Mouse (Mus musculus) right cerebral cortex, postnatal 25 days (tissue): ENCODE data around the gene Adam10.

Source experiments
- DNase-seq: peaks from one replicate; pipeline ENCODE4 v3.0.0; 2022

Adam10 gene

DNA sequence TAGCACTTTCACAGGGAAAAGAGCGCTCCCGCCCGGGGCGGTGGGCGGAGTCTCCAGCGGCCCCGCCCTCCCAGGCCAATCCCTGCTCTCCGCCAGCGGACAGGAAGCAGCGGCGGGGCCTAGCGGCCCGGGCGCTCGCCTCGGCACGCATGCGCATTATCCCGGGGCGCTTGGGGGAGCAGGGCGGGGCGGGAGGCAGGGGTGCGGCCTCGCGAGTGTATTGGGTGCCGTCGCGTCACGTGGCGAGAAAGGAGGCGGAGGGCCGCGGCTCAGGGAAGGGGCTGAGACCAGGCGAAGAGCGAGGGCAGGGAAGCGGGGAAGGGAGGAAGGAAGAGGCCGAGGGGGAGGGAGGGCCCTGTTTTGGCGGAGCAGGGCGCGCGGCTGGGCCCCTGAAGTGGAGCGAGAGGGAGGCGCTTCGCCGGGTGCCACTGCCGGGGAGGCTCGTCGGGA is at the start of gene Adam10:
Adam10 (plus strand) TSS at position 316 of the 450 bp plus-strand sequence.
- DNase-seq = peak; percentile 99

DNA sequence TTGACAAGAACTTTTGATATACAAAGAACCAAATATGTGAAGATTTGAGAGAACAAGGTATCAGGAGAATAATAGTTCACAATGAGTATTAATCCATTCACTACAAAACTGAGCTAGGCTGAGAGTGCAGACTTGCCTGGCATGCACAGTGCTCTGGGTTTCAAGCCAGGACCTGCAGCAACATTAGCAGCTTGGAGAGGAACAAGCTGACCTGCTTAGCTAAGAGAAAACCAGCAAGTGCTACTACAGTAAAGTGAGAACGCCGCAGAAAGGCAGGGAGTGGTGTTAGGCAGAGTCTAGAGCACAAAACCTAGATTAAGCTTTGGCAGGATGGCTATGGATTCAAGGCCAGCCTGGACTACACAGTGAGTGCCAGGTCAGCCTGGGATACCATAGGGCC is 49.1 kb upstream of the Adam10 start:
- no peak for DNase-seq

DNA sequence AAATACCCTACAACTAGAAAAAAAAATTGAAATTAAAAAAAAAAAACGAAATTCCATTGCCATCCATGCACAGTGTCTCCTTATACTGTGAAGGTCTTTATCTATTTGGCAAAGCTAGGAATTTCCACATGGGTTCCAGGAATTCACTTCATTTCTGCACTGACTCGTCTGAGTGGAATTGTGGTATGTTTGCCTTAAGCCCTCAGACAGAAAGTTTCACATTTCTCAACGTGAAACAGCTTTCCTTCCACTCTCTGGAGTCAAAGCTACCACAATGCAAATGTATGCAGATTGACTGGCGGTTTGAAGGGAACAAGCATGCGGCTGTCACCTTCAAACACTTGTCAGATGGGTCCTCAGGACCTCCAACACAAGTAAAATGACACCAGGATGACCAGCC is 47.1 kb upstream of the Adam10 start:
- no peak for DNase-seq

DNA sequence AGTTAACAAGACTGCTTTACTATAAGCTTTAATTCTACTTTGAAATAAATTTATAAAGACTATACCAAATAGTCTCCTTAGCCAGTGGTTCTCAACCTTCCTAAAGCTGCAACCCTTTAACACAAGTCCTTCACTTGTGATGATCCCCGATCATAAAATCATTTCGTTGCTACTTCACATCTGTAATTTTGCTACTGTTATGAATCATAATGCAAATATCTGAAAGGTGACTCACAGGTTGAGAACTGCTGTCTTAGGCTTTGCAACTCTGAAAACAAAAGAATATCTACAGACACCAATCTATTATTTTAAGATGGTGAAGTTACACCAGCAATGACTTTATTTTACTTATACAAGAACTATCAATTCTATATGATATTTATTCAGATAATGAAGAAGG is 42.0 kb upstream of the Adam10 start:
- DNase-seq = no peak

DNA sequence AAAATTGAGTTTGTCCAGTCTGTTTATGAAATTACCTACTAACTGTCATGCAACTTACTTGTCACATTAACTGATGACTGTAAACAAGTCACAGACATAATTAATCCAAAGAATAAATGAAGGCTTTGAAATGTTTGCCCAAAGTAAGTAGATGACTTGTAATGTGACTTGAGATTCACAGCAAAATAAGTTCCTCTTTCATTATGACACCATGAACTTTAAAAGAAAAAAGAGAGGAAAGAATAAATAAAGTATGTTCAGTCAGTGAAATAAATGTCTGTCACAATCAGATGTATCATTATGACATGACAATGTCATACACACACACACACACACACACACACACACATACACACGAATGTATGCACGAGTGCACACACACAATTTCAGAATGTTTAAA is 28.5 kb upstream of the Adam10 start:
- DNase-seq = no peak

DNA sequence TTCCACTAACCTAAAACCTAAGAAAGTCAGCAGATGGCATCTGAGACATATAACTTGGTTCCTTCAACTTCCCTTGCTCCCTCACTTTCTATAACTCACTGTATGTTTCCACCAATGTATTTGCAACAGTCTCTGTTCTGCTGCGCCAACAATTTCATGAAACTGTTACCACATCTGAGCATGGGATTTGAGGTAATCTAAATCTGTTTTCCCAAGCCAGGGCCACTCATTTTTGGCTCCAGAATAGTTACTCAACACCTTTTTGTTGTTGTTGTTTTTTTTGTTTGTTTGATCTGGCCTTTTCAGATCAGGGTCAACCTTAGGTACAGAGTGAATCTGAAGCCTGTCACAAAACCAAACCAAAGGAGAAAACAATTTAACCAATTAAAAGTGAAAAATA is 27.8 kb upstream of the Adam10 start:
- DNase-seq = no peak

DNA sequence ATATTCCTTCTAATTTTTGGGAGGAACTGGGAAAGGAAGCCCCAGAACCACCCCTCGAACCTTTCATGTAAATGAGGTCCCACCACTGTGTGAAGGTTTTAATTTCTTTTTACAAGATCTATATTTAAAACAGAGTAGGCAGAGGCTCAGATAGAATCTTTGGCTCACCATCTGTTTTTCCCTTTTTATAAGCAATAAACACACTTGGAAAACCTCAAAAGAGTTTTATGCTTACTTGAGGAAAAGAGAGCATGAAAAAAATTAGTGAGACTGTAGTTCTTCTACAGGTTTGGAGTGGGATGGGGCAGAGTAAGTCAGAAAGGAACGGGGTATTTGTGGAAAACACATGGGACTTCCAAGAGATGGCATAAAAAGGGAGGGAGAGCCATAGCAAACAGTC is 26.6 kb upstream of the Adam10 start:
- DNase-seq = no peak

DNA sequence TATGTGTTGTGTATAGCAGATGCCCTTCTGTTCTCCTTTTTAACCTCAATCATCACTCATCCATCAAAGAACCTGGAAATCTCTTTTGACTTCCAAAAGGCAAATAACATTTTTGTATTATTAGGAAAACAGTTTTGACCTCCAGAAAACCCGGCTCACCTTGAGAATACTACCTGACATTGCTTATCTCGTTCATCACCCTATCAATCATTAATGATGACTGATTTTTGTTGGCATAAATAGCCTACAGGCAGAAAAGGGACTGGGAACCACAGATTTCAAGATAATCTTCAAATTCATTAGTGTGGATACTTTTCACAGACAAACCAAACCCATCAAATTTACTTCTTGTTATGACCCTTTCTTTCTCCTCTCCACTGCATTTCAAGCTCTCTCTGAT is 24.9 kb upstream of the Adam10 start:
- DNase-seq = no peak

DNA sequence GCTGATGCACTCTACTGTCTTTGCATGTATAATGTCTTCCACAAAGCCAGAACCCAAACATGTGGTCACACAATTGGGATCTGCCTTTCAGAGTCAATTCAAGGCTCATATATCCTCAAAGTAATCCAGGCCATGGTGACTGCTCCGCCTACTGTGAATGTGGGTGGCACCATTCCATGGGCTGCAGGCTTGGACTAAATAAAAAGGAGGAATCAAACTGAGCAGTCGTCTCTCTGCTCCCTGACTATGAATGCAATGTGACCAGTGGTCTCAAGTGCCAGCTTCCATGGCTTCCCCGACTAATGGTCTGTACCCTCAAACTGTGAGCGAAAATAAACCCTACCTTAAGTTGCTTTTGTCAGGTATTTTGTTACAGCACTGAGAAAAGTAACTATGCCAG is 24.3 kb upstream of the Adam10 start:
- DNase-seq = peak; percentile 14

DNA sequence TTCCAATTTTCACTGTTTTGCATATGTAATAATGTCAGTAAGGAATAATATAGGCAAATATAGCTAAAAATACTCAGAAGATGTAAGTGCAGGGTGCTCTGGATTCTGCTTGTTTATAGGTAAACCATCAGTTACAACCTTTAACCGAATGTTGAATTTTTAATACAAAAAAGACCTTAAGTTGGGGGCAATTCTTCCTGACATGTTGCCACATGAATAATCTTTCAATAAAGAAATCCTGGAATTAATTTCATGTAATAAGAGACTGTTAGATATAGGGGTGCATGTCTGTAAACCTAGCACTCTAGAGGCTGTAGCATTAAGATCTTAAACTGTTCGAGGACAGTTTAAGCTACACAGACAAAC is 23.1 kb upstream of the Adam10 start:
- no peak for DNase-seq

DNA sequence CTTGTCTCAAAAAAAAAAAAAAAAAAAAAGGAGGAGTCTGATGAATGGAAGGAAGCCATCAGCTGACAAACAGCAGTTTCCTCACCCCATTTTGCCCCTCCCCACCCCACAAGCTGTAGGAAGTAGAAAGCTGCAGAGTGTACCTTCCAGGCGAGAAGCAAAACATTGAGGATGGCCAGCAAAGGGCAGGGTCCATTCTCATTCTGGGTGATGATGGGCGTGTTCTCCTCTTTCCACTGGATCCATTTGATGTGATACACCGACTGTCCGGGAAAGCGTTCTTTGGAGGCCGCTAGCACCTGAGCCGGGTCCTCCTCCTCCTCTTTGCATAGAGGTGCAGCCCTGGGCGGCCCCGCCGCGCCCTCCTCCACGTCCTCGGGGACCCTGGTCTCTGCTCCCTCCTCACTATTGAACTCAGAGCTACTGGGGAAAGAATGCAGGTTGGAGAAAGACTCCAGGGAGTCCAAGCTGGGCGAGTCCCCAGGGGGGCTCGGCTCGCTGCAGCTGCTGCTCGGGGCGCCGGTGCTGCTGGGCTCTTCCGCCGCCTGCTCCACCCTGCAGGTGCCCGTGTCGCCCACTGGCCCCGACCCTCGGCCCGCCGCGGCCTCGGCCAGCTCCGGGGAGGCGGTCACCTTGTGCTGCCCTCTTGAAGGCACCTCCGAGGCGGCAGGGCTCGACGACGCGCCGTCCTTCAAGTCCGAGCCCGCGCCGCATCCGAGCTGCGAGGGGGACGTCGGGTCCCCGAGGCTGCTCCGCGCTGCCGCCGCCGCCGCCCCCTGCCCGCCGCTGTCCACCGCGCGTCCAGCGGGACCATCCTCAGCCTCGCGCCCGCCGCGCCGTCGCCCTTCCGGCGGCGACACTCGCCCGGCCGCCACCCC is 22.4 kb upstream of the Adam10 start, which contains the start of gene Gm10642:
Gm10642 (plus strand) TSS at position 122 of the 878 bp plus-strand sequence.
- DNase-seq = peak; percentile 55

DNA sequence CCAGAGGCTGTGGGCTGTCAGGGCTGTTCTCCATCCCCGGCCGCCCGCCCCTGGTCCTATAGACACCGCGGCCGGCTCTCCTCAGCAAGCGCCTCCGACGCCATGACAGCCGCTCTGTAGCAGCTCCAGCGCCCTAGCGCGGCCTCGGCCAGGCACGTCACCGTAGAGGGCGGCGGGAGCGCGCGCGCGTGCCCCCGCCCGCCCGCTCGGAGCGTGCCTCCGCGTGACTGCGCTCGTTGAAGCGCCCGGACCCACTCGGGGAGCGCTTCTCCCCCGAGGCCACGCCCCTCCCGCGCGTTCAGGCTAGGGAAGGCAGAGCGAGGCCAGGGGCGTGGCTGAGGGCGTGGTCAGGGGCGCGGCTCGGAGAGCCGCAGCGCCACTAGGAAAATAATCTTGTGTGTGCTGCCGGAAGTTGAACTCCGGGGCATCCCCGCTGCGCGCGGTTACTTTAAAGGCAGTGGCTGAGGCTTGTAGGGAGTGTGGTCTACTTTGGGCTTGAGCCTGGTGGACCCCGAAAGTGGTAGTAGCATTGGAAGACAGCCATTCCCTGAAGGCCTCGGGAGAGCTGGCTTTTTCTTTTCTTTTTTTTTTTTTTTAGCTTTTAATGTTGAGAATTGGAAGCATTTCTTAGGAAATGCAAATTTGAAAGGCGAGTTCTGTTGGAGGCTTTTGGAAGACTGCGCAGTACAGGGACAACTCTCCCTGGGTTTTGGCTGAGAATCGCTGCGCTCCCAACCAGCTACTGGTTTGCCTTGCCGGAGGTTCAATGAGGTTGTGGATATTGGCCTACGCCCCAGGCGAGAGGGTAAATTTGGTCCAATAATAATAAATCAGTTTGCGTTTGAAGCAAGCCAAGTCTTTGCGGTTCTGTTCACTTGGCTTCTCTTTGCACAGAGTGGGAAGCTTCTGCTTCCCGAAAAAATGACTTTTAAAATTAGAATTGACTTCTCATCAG is 21.5 kb upstream of the Adam10 start, which contains the start of gene Mindy2:
Mindy2 (minus strand) TSS at position 162 of the 955 bp plus-strand sequence.
- peak; percentile 98 for DNase-seq

DNA sequence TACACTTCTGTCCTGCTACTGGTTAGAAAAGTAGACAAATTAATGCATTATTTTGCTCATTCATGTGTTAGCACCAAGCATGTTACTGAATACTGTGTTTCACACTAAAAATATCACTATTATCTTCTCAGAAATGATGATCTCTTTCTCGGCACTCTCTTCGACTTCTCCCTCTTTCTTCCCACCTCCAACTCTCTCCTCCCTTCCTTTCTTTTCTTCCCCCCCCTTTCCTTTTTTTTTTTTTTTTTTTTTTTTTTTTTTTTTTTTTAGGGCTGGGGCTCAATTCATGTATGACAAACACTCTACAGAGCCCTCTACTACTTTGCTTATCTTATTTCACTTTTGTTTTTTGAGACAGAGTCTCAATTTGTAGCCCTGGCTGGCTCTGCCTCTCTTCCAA is 20.5 kb upstream of the Adam10 start:
- DNase-seq = no peak

DNA sequence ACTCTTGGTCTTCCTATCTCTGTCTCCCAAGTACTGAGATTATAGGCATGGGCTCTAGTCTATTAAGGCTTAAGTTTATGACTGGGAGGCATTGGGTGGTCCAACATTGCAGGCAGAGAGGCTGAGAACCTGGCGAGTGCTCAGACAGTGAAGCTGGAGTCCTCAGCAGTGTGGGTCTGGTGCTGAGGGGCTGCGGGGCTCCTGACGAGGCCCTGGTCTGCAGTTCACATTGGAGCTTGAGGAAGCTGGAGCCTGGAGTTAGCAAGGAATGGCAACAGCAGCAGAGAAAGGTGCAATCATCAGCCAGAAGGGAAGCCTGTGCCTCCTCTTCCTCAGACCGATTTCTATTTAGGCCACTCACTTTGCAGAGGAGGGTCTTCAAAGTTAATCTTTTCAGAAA is 13.9 kb upstream of the Adam10 start:
- no peak for DNase-seq

DNA sequence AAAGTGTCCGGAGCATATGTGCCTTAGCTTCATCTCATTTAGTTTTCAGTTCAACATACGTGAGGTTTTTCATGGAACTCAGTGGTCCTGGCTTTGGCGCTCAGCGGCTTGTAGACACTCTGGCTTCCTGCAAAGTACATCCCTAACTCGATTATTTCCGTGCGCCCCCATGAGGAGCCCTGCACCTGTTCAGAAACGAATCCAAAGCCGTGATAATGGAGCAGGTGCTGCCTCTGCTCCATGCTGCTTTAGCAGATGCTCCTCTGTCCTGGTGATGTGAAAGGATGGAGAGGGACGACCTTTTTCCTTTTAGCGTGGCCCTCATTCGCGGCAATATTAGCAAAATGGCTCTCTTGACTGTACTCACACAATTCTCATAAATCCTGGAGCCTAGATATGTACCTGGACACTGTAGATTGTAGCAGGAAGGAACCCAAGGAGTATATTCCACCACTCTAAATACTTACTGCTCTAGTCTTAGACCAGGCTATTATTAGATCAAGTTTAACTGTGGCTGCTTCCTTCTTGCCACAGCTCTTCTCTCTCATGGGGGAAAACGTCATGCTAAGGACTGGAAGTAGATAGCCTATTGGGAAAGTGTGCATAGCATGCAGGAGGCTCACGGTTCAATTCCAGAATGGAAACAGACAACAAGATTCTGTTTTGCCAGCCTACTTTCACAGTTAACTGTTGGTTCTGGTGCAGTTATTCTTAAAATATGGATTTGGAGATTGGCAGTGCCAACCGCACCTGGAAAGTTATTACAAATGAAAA is 13.2 kb upstream of the Adam10 start:
- DNase-seq = no peak

DNA sequence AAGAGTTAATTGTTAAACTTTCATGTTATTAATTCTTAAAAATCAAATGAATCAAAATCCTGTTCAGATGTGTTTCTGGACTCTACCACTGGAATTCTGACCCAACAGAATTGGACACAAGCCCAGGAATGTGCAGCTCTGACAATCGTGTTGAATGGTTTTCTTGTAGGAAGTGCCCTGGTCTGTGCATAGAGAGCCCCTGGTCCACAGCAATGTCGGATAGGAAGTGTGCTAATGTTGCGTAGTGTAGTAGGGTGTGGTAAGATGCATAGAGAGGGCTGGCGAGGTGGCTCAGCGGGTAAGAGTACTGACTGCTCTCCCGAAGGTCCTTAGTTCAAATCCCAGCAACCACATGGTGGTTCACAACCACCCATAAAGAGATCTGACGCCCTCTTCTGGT is 12.0 kb upstream of the Adam10 start:
- no peak for DNase-seq

DNA sequence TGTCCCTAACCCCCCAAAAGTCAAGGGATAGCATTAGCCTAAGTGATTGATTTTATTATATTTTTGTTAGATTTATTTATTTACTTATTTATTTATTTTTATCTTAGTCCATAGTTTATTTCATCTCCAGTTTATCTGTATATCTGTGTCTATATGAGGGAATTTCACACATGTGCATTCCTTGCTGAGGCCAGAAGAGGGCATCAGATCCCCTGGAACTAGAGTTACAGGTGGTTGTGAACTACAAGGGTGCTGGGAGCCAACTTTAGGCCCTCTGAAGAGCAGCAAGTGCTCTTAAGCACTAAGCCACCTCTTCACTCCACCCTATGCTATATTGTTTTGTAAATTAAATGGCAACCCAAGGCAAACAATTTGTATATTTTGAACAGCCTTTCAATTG is 10.7 kb upstream of the Adam10 start:
- no peak for DNase-seq

DNA sequence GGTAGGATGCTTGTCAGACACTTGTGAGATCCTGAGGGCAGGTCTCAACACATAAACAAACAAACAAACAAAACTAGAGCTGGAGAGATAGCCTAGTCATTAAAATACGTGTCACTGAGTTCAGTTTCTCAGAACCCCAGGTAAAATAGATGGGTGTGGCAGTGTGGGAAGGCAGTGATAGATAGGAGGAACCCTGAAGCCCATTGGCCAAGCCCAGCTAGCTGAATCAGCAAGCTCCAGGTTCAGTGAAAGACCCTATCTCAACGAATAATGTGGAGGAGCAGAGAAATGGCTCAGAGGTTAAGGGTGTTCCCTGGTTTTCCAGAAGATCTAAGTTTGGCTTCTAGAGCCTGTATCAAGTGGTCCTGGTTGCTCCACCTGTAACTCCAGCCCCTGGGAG is 9.6 kb upstream of the Adam10 start:
- no peak for DNase-seq

DNA sequence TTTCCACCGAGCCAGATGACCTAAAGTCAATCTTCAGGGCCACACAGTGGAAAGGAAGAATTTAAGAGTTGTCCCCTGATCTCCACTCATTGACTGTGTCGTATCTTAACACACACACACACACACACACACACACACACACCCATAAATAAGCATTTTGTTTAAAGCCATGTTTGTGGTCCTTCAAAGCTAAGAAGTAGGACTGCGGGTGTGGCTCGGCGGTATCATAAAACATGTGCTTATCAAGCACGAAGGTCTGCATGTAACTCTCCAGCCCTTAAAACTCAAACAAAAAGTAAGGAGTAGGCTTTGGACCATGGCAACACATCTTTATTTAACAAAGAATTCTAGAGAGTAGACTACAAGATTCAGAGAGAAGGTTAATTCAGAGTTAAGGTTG is 8.4 kb upstream of the Adam10 start:
- no peak for DNase-seq

DNA sequence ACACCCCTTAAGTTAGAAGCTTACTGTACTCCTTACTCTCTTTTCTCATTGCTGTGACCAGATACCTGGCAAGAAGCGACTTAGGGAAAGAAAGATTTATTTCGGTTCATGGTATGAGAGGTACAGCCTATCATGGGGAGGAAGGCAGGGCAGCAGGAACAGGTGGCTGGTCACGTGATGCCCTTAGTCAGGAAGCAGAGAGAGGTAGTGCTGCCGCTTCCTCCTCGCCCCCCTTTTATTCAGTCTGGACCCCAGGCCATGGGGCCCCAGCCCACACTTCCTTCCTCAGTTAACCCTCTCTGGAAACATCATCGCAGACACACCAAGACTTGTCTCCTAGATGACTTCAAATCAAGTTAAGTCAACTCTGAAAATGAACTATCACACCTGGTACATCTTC is 7.5 kb upstream of the Adam10 start:
- no peak for DNase-seq

DNA sequence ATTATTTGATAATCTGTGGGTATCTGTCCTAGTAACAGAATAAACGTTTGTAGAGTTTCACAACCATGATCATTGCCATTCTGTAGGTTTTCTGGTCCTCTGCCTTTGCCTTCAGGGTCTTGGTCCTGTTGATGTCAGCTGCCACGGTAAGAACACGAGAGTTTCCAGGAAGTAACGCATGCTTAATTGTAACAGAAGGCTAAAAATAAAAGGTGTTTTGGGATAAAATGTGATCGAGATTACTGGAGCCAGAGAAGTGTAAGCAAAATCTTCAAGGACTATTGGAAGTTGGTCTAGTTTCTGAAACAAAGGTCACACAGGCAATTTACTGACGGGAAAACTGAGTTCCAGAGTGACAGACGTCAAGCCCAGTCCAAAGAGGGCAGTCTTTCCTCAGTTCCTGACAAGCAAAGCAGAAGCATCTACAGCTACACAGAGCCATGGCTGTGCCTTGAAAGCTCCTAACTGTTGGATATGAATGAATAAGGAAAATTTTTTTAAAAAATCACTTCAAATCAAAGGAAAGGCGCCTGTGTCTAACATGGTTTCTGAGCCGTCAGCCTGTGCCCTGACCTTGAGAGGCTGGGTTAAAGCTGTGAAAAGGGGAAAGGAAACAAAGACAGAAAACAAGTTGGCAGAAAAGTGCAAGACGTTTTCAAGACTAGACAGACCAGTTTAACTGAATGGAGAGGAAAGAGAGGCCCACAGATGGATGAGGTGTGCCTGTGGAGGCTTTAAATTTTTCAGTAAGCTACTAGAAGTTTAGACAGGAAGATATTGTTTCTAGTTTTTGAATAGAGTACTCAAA is 6.8 kb upstream of the Adam10 start:
- no peak for DNase-seq

DNA sequence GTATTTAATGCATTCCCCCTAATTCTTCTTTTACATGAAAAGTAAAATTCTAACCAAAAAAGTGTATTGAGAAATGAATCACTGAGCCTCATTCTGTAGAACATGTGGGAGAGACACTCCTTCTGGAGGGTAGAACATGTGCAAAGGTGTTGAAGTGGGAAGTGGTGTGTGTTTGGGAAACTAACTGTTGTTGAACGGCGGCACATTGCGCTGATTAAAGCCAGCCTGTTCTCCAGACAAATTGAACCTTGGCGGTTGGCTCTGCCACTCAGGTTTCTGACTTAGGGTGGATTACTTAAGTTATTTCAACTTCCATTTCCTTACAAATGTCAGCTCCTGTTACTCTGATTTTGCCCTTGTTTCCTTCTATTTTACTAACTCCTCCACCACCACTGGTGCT is 5.1 kb upstream of the Adam10 start:
- no peak for DNase-seq
